Mouse (Mus musculus): ENCODE results near the gene Ifna14. TPM values are rescaled to one million over a fixed set of nuclear protein-coding genes. Genes with fewer than 3 reads are reported as not detected.

Ifna14 gene
- total RNA-seq (2023), result not detected

GRCm38 (mm10) chr4:88571698-88572097, at the start of gene Ifna14:
Ifna14 (minus strand) TSS chr4:88571798.

GRCm38 (mm10) chr4:88603276-88603675, 31.7 kb upstream of the Ifna14 start, which contains the start of gene Ifna12:
Ifna12 (minus strand) TSS chr4:88603376.

GRCm38 (mm10) chr4:88592285-88592684, 20.7 kb upstream of the Ifna14 start, which contains the start of gene Ifna9:
Ifna9 (minus strand) TSS chr4:88592385.

DNA sequence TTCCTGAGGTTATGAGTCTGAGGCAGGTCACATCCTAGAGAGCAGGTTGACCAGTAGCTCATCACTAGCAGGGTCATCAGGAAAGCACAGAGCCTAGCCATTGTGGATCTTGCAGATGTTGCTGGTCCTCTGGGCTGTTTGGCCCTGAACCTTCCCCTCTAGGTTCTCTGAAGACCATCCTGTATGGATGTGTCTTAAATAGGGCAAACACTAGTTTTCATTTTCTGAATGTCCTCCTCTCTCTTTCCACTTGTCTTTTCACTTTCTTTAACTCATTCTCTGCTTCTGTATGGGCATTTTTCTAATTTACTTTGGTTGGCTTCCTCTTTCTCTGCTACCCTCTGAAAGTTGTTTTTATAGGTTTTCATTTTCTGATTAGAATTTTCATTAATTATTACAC, 13.5 kb downstream of the Ifna14 start, which contains the start of gene Ifna15:
Gene Ifna15, minus strand, starts transcription at position 101 of the 400 bp plus-strand sequence.

GRCm38 (mm10) chr4:88522674-88523073, 48.9 kb downstream of the Ifna14 start, which contains the start of gene Ifnb1:
Ifnb1 (minus strand) TSS chr4:88522774.

Other genes starting within 250 kb of the Ifna14 start
- gene Hacd4, start 132.9 kb downstream of the Ifna14 start, total RNA-seq (2023), result 10 to 100 TPM; 46.7 to 55.0 TPM
- not detected for gene Ifnb1, start 49.0 kb downstream of the Ifna14 start, total RNA-seq (2023)
- not detected for gene Ifna15, start 13.6 kb downstream of the Ifna14 start, total RNA-seq (2023)
- gene Ifna9, start 20.6 kb upstream of the Ifna14 start, total RNA-seq (2023), result not detected
- gene Ifna12, start 31.6 kb upstream of the Ifna14 start, total RNA-seq (2023), result not detected
- gene C87499, start 62.6 kb upstream of the Ifna14 start, total RNA-seq (2023), result not detected
- gene Ifna13, start 72.7 kb upstream of the Ifna14 start, total RNA-seq (2023), result not detected
- not detected for gene Ifna16, start 105.1 kb upstream of the Ifna14 start, total RNA-seq (2023)
- gene Ifna2, start 112.1 kb upstream of the Ifna14 start, total RNA-seq (2023), result not detected
- not detected for gene Ifnab, start 119.6 kb upstream of the Ifna14 start, total RNA-seq (2023)
- 1 to 10 TPM in 1 of 2 experiments, not detected in 1; 1.6 TPM for gene Gm26566, start 150.0 kb upstream of the Ifna14 start, total RNA-seq (2023)
- 10 to 100 TPM; 72.7 to 83.4 TPM for gene Klhl9, start 150.7 kb upstream of the Ifna14 start, total RNA-seq (2023)
- not detected for gene Gm13271, start 183.1 kb upstream of the Ifna14 start, total RNA-seq (2023)
- gene Gm13283, start 188.3 kb upstream of the Ifna14 start, total RNA-seq (2023), result not detected
- not detected for gene Gm13290, start 202.0 kb upstream of the Ifna14 start, total RNA-seq (2023)
- not detected for gene Gm13289, start 205.1 kb upstream of the Ifna14 start, total RNA-seq (2023)
- not detected for gene Gm13272, start 208.1 kb upstream of the Ifna14 start, total RNA-seq (2023)
- gene Ifnz, start 210.3 kb upstream of the Ifna14 start, total RNA-seq (2023), result not detected
- gene Gm13276, start 213.9 kb upstream of the Ifna14 start, total RNA-seq (2023), result not detected
- not detected for gene Gm13277, start 216.8 kb upstream of the Ifna14 start, total RNA-seq (2023)
- gene Gm13278, start 219.8 kb upstream of the Ifna14 start, total RNA-seq (2023), result not detected
- gene Gm13275, start 222.7 kb upstream of the Ifna14 start, total RNA-seq (2023), result not detected
- not detected for gene Gm13279, start 225.6 kb upstream of the Ifna14 start, total RNA-seq (2023)
- under 1 TPM; 0.42 to 0.91 TPM for gene Gm13285, start 227.9 kb upstream of the Ifna14 start, total RNA-seq (2023)
- gene Gm13287, start 231.5 kb upstream of the Ifna14 start, total RNA-seq (2023), result not detected
- gene Gm13288, start 233.7 kb upstream of the Ifna14 start, total RNA-seq (2023), result not detected
- gene Ifna7, start 244.4 kb upstream of the Ifna14 start, total RNA-seq (2023), result not detected
- not detected for gene Ifna11, start 248.2 kb upstream of the Ifna14 start, total RNA-seq (2023)